10 mouse cellular contexts compared by ENCODE assay signal in genomic region chr2:19064560-19065362, GRCm38 (mm10).
DNase-seq lines count a peak whose midpoint lies in the region; ATAC-seq lines count a peak whose summit lies in the region.
"Had no signal": no experiment of that assay in that cellular context is flagged by ENCODE, and none has a peak within 500 bp of the region (broad histone marks: within the 10 kb centered on the region; RNA-seq: fewer than 3 reads in every experiment).

No protein-coding gene starts in this region.

- 60% methylated on average over 9 of the region's 9 CpGs for WGBS in forebrain, embryonic 14.5 days
- WGBS in forebrain, embryonic 15.5 days: 55% methylated on average over 9 of the region's 9 CpGs
- whole genome bisulfite sequencing in hindbrain, embryonic 13.5 days: 69% methylated on average over 9 of the region's 9 CpGs
- 77% methylated on average over 9 of the region's 9 CpGs for WGBS in midbrain, embryonic 10.5 days

- no peak overlapping the region for H3K9ac ChIP-seq in forebrain, embryonic 14.5 days (ENCODE audit: low read length)
- H3K9ac ChIP-seq in forebrain, embryonic 15.5 days (replicated peaks): no peak overlapping the region
- no peak overlapping the region for H3K9ac ChIP-seq in hindbrain, embryonic 13.5 days
- H3K9ac ChIP-seq: midbrain, embryonic 12.5 days had no signal

- ATAC-seq in forebrain, embryonic 14.5 days: no peak
- no peak; the same call in 1 of the 2 replicates for ATAC-seq in forebrain, embryonic 15.5 days (replicated peaks)
- ATAC-seq in hindbrain, embryonic 13.5 days (ENCODE audit: low FRiP score): no peak

- H3K4me2 ChIP-seq in forebrain, embryonic 14.5 days (ENCODE audit: low read length): no peak overlapping the region
- no peak overlapping the region for H3K4me2 ChIP-seq in forebrain, embryonic 15.5 days (replicated peaks)
- no peak overlapping the region for H3K4me2 ChIP-seq in hindbrain, embryonic 13.5 days
- H3K4me2 ChIP-seq: midbrain, embryonic 12.5 days had no signal

- H3K36me3 ChIP-seq in forebrain, embryonic 14.5 days (ENCODE audit: control insufficient read depth, insufficient read depth, low read length): no peaks in the 10 kb centered on the region
- no peaks in the 10 kb centered on the region for H3K36me3 ChIP-seq in forebrain, embryonic 15.5 days
- no peaks in the 10 kb centered on the region for H3K36me3 ChIP-seq in hindbrain, embryonic 13.5 days
- no peaks in the 10 kb centered on the region for H3K36me3 ChIP-seq in midbrain, embryonic 10.5 days
- H3K36me3 ChIP-seq: midbrain, embryonic 12.5 days had no signal

- peak; percentile 37 for DNase-seq in forebrain, embryonic 14.5 days (ENCODE audit: low spot score)
- peak; percentile 20 for DNase-seq in MN1 (ENCODE audit: low spot score)
- DNase-seq in heart, adult 9 months (ENCODE audit: low spot score in 2 of 2): peak; percentile 54 to 69
- DNase-seq in layer of hippocampus, postnatal 36 days: peak; percentile 11 to 39
- DNase-seq in embryo, embryonic 11 days: no peak
- DNase-seq in midbrain, embryonic 10.5 days (ENCODE audit: low spot score): no peak

- no peak overlapping the region for H3K27ac ChIP-seq in forebrain, embryonic 14.5 days (ENCODE audit: low read depth, low read length)
- no peak overlapping the region for H3K27ac ChIP-seq in forebrain, embryonic 15.5 days (replicated peaks)
- no peak overlapping the region for H3K27ac ChIP-seq in hindbrain, embryonic 13.5 days
- H3K27ac ChIP-seq in midbrain, embryonic 10.5 days (replicated peaks): no peak overlapping the region
- H3K27ac ChIP-seq: midbrain, embryonic 12.5 days had no signal

- H3K4me3 ChIP-seq in forebrain, embryonic 14.5 days (ENCODE audit: low read depth, low read length): no peak overlapping the region
- no peak overlapping the region for H3K4me3 ChIP-seq in forebrain, embryonic 15.5 days
- no peak overlapping the region for H3K4me3 ChIP-seq in hindbrain, embryonic 13.5 days
- H3K4me3 ChIP-seq in midbrain, embryonic 10.5 days: no peak overlapping the region
- H3K4me3 ChIP-seq: erythroblast, embryonic 14.5 days; midbrain, embryonic 12.5 days had no signal

- no peaks in the 10 kb centered on the region for H3K27me3 ChIP-seq in forebrain, embryonic 14.5 days (replicated peaks; ENCODE audit: control insufficient read depth, insufficient read depth, low read length)
- H3K27me3 ChIP-seq in forebrain, embryonic 15.5 days: no peaks in the 10 kb centered on the region
- H3K27me3 ChIP-seq in hindbrain, embryonic 13.5 days: no peaks in the 10 kb centered on the region
- no peaks in the 10 kb centered on the region for H3K27me3 ChIP-seq in midbrain, embryonic 10.5 days (ENCODE audit: low read depth, poor library complexity, severe bottlenecking)
- H3K27me3 ChIP-seq: midbrain, embryonic 12.5 days had no signal

- no peaks in the 10 kb centered on the region for H3K4me1 ChIP-seq in forebrain, embryonic 14.5 days (ENCODE audit: control insufficient read depth, insufficient read depth, low read length)
- H3K4me1 ChIP-seq in forebrain, embryonic 15.5 days: peaks cover 6% of the 10 kb centered on the region; the same call in 1 of the 2 replicates
- H3K4me1 ChIP-seq in hindbrain, embryonic 13.5 days (replicated peaks): no peaks in the 10 kb centered on the region
- H3K4me1 ChIP-seq in midbrain, embryonic 10.5 days: no peaks in the 10 kb centered on the region
- H3K4me1 ChIP-seq: midbrain, embryonic 12.5 days had no signal

- H3K9me3 ChIP-seq in forebrain, embryonic 14.5 days (replicated peaks; ENCODE audit: control insufficient read depth, low read length): no peaks in the 10 kb centered on the region
- H3K9me3 ChIP-seq in forebrain, embryonic 15.5 days: no peaks in the 10 kb centered on the region
- no peaks in the 10 kb centered on the region for H3K9me3 ChIP-seq in hindbrain, embryonic 13.5 days
- H3K9me3 ChIP-seq in midbrain, embryonic 10.5 days (replicated peaks): no peaks in the 10 kb centered on the region
- H3K9me3 ChIP-seq: midbrain, embryonic 12.5 days had no signal

Comparison
In these comparisons a context has a peak if more than half of its experiments do, and no peak if none do; other contexts are left out.
1. DNase-seq: peak in forebrain, embryonic 14.5 days (single experiment), MN1 (single experiment), heart, adult 9 months (2 of 2) and layer of hippocampus, postnatal 36 days (2 of 2); none in embryo, embryonic 11 days (single experiment) and midbrain, embryonic 10.5 days (single experiment).